Mouse (Mus musculus) spleen, adult 2 months (tissue): ENCODE data around the gene Fanca.
"Not testable (repeated sequence)": the region's sequence is repeated elsewhere in the genome, so short reads cannot be mapped to it uniquely, and the experiment has no call there.

Experiments
- CTCF ChIP-seq: fragments of 200-500 bp; IDR thresholded peaks from 2 replicates; pipeline ENCODE4 v1.5.1; 2011; ENCODE audit warnings: mild to moderate bottlenecking, inconsistent platforms; ENCODE audit not compliant: insufficient read depth, insufficient read length, insufficient replicate concordance; ENCODE audit errors: extremely low read depth
- POLR2A ChIP-seq: fragments of 200-500 bp; IDR thresholded peaks from 2 replicates; pipeline ENCODE4 v1.6.1; 2011; ENCODE audit warnings: low read depth, low read length, inconsistent platforms

DNA sequence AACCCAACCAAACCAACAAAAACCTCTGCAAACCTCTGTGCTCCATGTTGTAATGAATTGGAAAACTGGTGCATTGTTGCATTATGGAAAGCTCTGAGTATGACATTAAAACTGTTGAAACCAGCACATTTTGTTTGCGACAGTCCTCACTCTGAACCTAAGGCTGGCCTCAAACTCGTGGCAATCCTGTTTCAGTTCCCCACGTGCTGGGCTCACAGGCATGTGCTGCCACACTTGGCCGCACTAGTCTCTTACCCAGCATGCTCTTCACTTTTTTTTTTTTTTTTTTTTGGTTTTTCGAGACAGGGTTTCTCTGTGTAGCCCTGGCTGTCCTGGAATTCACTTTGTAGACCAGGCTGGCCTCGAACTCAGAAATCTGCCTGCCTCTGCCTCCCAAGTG lies 35.4 kb downstream of the Fanca start:
- not testable (repeated sequence) for TF ChIP-seq CTCF, POLR2A
